Mouse (Mus musculus) midbrain, embryonic 11.5 days (tissue): ENCODE data around the gene Gm49339. TPM values are rescaled to one million over a fixed set of nuclear protein-coding genes. Genes with fewer than 3 reads are reported as not detected.
"Not testable (repeated sequence)": the region's sequence is repeated elsewhere in the genome, so short reads cannot be mapped to it uniquely, and the experiment has no call there.

ENCODE experiments used
- ATAC-seq: fragments of 200-750 bp; cut with Nextera tagmentation; 2 replicates; pipeline ENCODE4 v1.8.0; 2017; ENCODE audit warnings: moderate TSS enrichment, moderate library complexity; ENCODE audit not compliant: low FRiP score
- DNase-seq: peaks from one replicate; pipeline ENCODE4 v3.0.0; 2015; ENCODE audit warnings: low spot score; ENCODE audit errors: missing footprints
- H3K27ac ChIP-seq: fragments of 300-500 bp; sonication (generic); 2 replicates; pipeline ENCODE4 v1.5.1; 2014; ENCODE audit warnings: low read depth, low read length
- H3K27me3 ChIP-seq: fragments of 300-500 bp; sonication (generic); 2 replicates; pipeline ENCODE4 v1.6.1; 2014; ENCODE audit warnings: mild to moderate bottlenecking, low read length, moderate library complexity, mixed read lengths; ENCODE audit not compliant: control insufficient read depth, insufficient read depth
- H3K36me3 ChIP-seq: fragments of 300-500 bp; sonication (generic); 2 replicates; pipeline ENCODE4 v1.6.1; 2014; ENCODE audit warnings: mild to moderate bottlenecking, low read length, moderate library complexity, mixed read lengths; ENCODE audit not compliant: control insufficient read depth, insufficient read depth
- H3K4me1 ChIP-seq: fragments of 300-500 bp; sonication (generic); 2 replicates; pipeline ENCODE4 v1.6.1; 2014; ENCODE audit warnings: low read length; ENCODE audit not compliant: control insufficient read depth, insufficient read depth
- H3K4me2 ChIP-seq: fragments of 300-500 bp; sonication (generic); 2 replicates; pipeline ENCODE4 v1.6.1; 2014; ENCODE audit warnings: mild to moderate bottlenecking, moderate library complexity
- H3K4me3 ChIP-seq: fragments of 300-500 bp; sonication (generic); 2 replicates; pipeline ENCODE4 v1.5.1; 2014; ENCODE audit warnings: low read depth, low read length
- H3K9ac ChIP-seq: fragments of 300-500 bp; sonication (generic); 2 replicates; pipeline ENCODE4 v1.6.1; 2014; ENCODE audit warnings: low read length
- H3K9me3 ChIP-seq: fragments of 300-500 bp; sonication (generic); 2 replicates; pipeline ENCODE4 v1.6.1; 2016; ENCODE audit warnings: low read length; ENCODE audit not compliant: control insufficient read depth
- WGBS: fragments of 180-500 bp; shearing (Covaris S2); extraction: QIAGEN DNeasy Blood & Tissue Kit; methylation state at CpG from one replicate; pipeline ENCODE4 v1.1.7; 2014; 5-methylcytosine and 5-hydroxymethylcytosine counted together
- polyA plus RNA-seq: library from polyadenylated mRNA; unstranded; fragments of >200 nt; fragmentation: Nextera tagmentation; extraction: Ambion mirVana; gene quantifications from 2 replicates; pipeline ENCODE4 v1.2.1, GENCODE M21; 2014

Gene Gm49339
- polyA plus RNA-seq, result not detected in 2 replicates

DNA sequence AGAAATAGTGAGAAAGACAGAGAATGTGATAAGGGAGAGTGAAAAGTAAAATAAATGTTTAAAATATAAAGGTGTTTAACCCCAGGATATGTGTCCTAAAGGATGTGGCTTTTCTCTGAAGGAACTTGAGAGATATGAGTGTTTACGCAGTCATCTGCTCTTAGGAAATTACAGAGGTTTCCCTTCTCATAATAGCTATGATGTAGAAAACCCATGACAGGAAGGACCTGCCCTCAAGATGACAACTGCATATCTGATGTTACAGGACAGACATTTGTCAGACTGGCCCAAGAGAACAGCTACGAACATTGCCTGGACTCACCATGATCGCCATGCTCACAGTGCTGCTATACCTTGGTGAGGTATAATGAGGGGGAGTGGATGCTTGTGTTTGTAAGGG, at the start of gene Gm49339, which contains the start of gene Lilr4b:
TSS of gene Gm49339 (plus strand) at position 216 of the 400 bp plus-strand sequence.
TSS of gene Lilr4b (plus strand) at position 236 of the 400 bp plus-strand sequence.
- not testable (repeated sequence) for DNase-seq, H3K4me3 ChIP-seq, H3K4me1 ChIP-seq, H3K9me3 ChIP-seq, H3K36me3 ChIP-seq, H3K9ac ChIP-seq, H3K4me2 ChIP-seq, H3K27me3 ChIP-seq, ATAC-seq, H3K27ac ChIP-seq
- WGBS, result 88% methylated on average over 1 of the region's 3 CpGs

DNA sequence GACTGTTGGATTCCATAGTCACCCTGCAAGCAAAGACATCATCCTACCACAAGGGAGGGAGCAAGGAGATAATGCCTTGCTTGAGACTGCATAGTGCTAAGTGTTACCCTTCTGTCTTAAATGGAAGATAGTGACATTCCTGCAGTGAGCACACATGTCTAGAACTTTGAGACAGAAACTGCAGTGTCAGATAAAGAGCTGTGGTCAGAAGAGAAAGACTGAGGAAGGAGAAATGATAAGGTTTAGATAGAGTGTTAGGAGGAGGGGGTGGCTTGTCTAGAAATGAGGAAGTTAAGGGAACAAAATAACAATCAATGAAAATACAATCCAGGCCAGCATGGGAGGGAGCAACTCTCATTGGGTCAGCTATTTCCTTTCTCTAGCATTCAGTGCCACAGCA, 47.5 kb upstream of the Gm49339 start:
- H3K36me3 ChIP-seq, result no peaks in the 10 kb centered on the region
- H3K27me3 ChIP-seq, result no peaks in the 10 kb centered on the region
- no peaks in the 10 kb centered on the region for H3K9me3 ChIP-seq
- no peaks in the 10 kb centered on the region for H3K4me1 ChIP-seq
- no peak for ATAC-seq
- H3K27ac ChIP-seq, result no peak overlapping the region
- no peak overlapping the region for H3K4me2 ChIP-seq
- H3K4me3 ChIP-seq, result no peak overlapping the region
- no peak overlapping the region for H3K9ac ChIP-seq
- no peak for DNase-seq

DNA sequence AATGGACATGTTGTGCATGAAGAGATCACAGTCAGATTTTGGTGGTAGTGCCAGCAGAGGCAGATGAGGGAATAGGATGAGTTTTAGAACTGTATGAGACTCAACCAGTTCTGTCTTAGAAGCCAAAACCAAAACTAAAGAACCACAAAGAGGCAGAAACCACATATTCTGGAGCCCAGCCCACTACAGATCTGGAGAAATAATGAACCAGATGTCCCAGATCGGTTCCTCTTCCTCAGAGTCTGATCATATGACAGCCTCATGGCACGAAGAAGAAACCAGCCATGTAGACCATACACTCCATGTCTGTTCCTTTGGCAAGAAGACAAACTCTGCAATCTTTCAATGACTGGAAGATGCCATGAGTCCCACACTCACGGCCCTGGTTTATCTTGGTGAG, 44.7 kb upstream of the Gm49339 start:
- H3K9ac ChIP-seq, result no peak overlapping the region
- WGBS, result 84% methylated on average over 3 of the region's 3 CpGs

DNA sequence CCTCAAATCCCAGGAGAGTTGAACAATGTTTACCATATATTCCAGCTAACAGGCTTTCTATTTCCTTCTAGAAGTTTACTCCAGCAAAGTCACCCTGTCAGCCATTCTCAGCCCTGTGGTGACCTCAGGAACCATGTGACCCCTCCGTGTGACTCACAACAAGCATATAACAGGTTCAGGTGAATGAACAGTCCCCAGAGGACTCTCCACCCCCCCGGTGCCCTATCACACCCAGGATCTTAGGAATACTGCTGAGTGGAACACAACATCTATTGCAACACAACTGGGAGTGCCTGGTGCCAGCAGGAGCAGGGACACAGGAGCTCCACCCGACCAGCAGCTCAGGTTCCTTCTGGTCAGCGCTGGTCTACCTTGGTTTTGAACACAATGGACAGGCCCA, 28.8 kb upstream of the Gm49339 start:
- Histone ChIP-seq H3K36me3 (no peaks in the 10 kb centered on the region), H3K9me3 (no peaks in the 10 kb centered on the region), H3K4me3 (no peak overlapping the region), H3K27me3 (no peaks in the 10 kb centered on the region), H3K4me1 (no peaks in the 10 kb centered on the region), H3K27ac (no peak overlapping the region), H3K4me2 (no peak overlapping the region), H3K9ac (no peak overlapping the region)
- ATAC-seq, result no peak
- 87% methylated on average over 4 of the region's 4 CpGs for WGBS
- no peak for DNase-seq

More for the DNA sequence above, 44.7 kb upstream of the Gm49339 start:
- Histone ChIP-seq H3K27me3 (no peaks in the 10 kb centered on the region), H3K4me3 (no peak overlapping the region), H3K27ac (no peak overlapping the region), H3K4me2 (no peak overlapping the region), H3K4me1 (no peaks in the 10 kb centered on the region), H3K9me3 (no peaks in the 10 kb centered on the region), H3K36me3 (no peaks in the 10 kb centered on the region)
- no peak for ATAC-seq
- no peak for DNase-seq

DNA sequence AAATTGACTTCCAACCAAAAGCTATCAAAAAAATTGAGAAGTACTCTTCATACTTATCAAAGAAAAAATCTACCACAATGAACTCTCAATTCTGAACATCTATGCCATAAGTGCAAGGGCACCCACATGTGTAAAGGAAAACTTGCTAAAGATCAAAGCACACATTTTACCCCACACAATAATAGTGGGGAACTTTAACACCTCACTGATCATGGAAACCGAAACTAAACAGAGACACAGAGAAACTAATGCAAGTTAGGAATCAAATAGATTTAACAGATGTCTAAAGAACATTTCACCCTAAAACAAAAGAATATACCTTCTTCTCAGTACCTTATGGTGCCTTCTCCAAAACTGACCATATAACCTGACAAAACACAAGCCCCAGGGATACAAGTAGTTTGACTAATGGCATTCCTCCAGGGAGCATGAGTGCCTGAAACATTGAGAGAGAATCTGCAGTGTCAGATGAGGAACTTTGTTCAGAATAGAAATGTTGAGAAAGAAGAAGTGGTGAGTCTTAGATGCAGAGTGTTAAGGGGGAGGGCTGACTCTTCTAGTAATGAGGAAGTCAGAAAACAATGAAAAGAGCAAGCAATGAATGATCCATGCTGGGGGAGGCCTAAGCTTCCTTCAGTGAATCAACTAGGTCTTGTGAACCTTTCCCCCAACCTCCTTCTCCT, 26.7 kb upstream of the Gm49339 start:
- no peak for ATAC-seq
- Histone ChIP-seq H3K27ac (no peak overlapping the region), H3K36me3 (no peaks in the 10 kb centered on the region), H3K27me3 (no peaks in the 10 kb centered on the region), H3K4me1 (no peaks in the 10 kb centered on the region), H3K4me2 (no peak overlapping the region), H3K9me3 (no peaks in the 10 kb centered on the region), H3K9ac (no peak overlapping the region), H3K4me3 (no peak overlapping the region)
- DNase-seq, result peak; percentile 77
- WGBS, result 75% methylated on average over 1 of the region's 1 CpGs

DNA sequence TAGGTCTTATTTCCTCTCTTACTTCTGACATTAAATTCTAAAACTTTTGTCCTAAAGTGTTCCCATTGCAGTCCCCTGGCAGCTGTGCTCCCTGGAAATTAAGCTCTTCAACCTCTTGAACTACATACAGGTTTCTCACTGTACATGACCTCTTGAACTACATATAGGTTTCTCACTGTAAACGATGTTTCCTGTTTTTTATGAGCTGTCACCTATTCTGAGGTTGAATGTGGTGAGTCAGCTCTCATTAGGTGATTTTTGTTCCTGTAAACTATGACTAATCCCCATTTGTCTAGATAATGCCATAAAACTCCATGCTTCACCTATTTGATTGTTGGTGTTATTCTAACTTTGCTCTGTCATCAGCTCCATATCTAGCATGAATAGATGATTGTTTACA, 26.0 kb upstream of the Gm49339 start:
- ATAC-seq (no peak), DNase-seq (peak; percentile 56)
- Histone ChIP-seq H3K27ac (no peak overlapping the region), H3K9ac (no peak overlapping the region), H3K9me3 (no peaks in the 10 kb centered on the region), H3K4me1 (no peaks in the 10 kb centered on the region), H3K4me3 (no peak overlapping the region), H3K4me2 (no peak overlapping the region), H3K36me3 (no peaks in the 10 kb centered on the region), H3K27me3 (no peaks in the 10 kb centered on the region)
- 79% methylated on average over 1 of the region's 1 CpGs for WGBS

DNA sequence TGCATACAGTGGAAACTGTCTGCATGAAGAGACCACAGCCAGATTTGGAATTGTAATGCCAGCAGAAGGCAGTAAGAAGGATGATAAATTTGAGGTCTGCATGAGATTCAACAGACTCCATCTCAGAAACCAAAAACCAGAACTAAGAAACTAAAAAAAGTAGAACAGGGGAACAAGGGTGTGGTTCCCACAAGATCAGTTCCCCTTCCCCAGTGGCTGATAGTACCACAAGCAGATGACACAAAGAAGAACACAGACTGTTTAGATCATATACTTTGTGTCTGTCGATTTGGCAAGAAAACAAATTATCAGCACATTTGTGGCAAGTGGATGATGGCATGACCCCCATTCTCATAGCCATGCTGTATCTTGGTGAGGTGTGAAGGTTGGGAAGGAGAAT, 24.6 kb upstream of the Gm49339 start:
- no peaks in the 10 kb centered on the region for H3K9me3 ChIP-seq
- H3K36me3 ChIP-seq, result no peaks in the 10 kb centered on the region
- no peak overlapping the region for H3K4me3 ChIP-seq
- ATAC-seq (no peak), DNase-seq (peak; percentile 69)
- no peaks in the 10 kb centered on the region for H3K4me1 ChIP-seq
- H3K27me3 ChIP-seq, result no peaks in the 10 kb centered on the region
- WGBS, result 92% methylated on average over 1 of the region's 1 CpGs
- H3K27ac ChIP-seq, result no peak overlapping the region
- H3K4me2 ChIP-seq, result no peak overlapping the region
- H3K9ac ChIP-seq, result no peak overlapping the region

DNA sequence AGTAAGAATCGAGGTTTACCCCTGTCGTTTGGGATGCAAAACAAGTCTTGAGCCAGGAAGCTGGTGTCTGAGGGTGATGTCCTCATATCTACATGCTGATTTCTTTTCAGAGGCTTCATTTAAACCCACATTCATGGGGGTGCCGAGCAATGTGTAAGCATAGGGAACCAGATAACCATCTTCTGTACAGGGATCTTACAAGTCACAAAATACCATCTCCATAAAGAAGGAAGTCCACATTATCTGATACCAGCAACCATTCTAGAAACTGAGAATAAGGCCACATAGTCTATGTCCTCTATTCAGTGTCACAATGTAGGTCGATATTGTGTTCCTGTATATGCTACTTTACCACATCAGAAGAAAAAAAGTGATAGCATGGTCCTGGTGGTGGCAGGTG, 24.0 kb upstream of the Gm49339 start:
- Histone ChIP-seq H3K36me3 (no peaks in the 10 kb centered on the region), H3K27me3 (no peaks in the 10 kb centered on the region), H3K4me3 (no peak overlapping the region), H3K9ac (no peak overlapping the region), H3K9me3 (no peaks in the 10 kb centered on the region), H3K4me2 (no peak overlapping the region), H3K27ac (no peak overlapping the region), H3K4me1 (no peaks in the 10 kb centered on the region)
- WGBS, result 79% methylated on average over 4 of the region's 4 CpGs
- ATAC-seq (no peak), DNase-seq (no peak)

DNA sequence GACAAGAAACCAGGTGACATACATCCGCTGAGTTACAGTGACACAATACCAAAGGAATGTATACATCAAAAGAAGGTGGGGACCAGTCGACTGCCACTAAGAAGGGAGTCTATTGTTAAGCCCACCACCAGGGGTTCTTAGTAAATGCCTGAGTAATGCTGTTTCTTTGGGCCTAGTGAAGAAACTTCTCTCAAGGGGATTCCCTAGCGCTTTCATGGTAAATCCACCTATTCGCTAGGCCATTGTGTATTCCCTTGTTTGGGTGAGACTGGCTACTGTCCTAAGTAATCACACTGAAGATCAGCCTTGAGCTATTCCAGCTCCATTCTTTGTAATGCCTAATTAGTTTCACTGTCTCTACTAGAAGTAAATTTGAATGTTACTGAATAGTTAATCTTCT, 16.6 kb upstream of the Gm49339 start:
- 28% methylated on average over 4 of the region's 4 CpGs for WGBS
- DNase-seq, result peak; percentile 12
- H3K9me3 ChIP-seq, ATAC-seq, H3K27me3 ChIP-seq, H3K36me3 ChIP-seq, H3K4me1 ChIP-seq, H3K4me2 ChIP-seq, H3K4me3 ChIP-seq, H3K27ac ChIP-seq, H3K9ac ChIP-seq: not testable (repeated sequence)
